Mouse (Mus musculus) midbrain, embryonic 13.5 days (tissue): ENCODE data around the gene Washc4. TPM values are rescaled to one million over a fixed set of nuclear protein-coding genes. Genes with fewer than 3 reads are reported as not detected.

ENCODE experiments used
- ATAC-seq: fragments of 200-750 bp; cut with Nextera tagmentation; 2 replicates; pipeline ENCODE4 v1.8.0; 2017; ENCODE audit warnings: mild to moderate bottlenecking, moderate TSS enrichment, moderate library complexity
- H3K27ac ChIP-seq: fragments of 300-500 bp; sonication (generic); 2 replicates; pipeline ENCODE4 v1.5.1; 2015; ENCODE audit warnings: inconsistent platforms, mild to moderate bottlenecking, moderate library complexity
- H3K27me3 ChIP-seq: fragments of 300-500 bp; sonication (generic); 2 replicates; pipeline ENCODE4 v1.6.1; 2015; ENCODE audit warnings: mild to moderate bottlenecking, inconsistent platforms
- H3K36me3 ChIP-seq: fragments of 300-500 bp; sonication (generic); 2 replicates; pipeline ENCODE4 v1.6.1; 2015; ENCODE audit warnings: mild to moderate bottlenecking, inconsistent platforms
- H3K4me1 ChIP-seq: fragments of 300-500 bp; sonication (generic); replicated peaks from 2 replicates; pipeline ENCODE4 v1.6.1; 2015; ENCODE audit warnings: inconsistent platforms
- H3K4me2 ChIP-seq: fragments of 300-500 bp; sonication (generic); replicated peaks from 2 replicates; pipeline ENCODE4 v1.6.1; 2015; ENCODE audit warnings: moderate library complexity, mild to moderate bottlenecking, inconsistent platforms
- H3K4me3 ChIP-seq: fragments of 300-500 bp; sonication (generic); replicated peaks from 2 replicates; pipeline ENCODE4 v1.5.1; 2015; ENCODE audit warnings: mild to moderate bottlenecking, inconsistent platforms
- H3K9ac ChIP-seq: fragments of 300-500 bp; sonication (generic); replicated peaks from 2 replicates; pipeline ENCODE4 v1.6.1; 2015; ENCODE audit warnings: mild to moderate bottlenecking, inconsistent platforms
- H3K9me3 ChIP-seq: fragments of 300-500 bp; sonication (generic); 2 replicates; pipeline ENCODE4 v1.6.1; 2016; ENCODE audit warnings: mild to moderate bottlenecking, inconsistent platforms
- WGBS: fragments of 180-500 bp; shearing (Covaris S2); methylation state at CpG from one replicate; pipeline ENCODE4 v1.1.7; 2015; 5-methylcytosine and 5-hydroxymethylcytosine counted together
- polyA plus RNA-seq: library from polyadenylated mRNA; unstranded; fragments of >200 nt; fragmentation: Nextera tagmentation; extraction: Ambion mirVana; gene quantifications from 2 replicates; pipeline ENCODE4 v1.2.1, GENCODE M21; 2015

The Washc4 gene
- polyA plus RNA-seq, 1 experiment from 2014 or later: 33.3 TPM

GRCm38 (mm10) chr10:83605637-83606183, 62.2 kb downstream of the Washc4 start:
- Histone ChIP-seq H3K36me3 (peaks cover 70% of the 10 kb centered on the region), H3K27me3 (no peaks in the 10 kb centered on the region), H3K9ac (no peak overlapping the region), H3K9me3 (no peaks in the 10 kb centered on the region), H3K27ac (no peak overlapping the region), H3K4me1 (no peaks in the 10 kb centered on the region), H3K4me2 (no peak overlapping the region), H3K4me3 (no peak overlapping the region)
- ATAC-seq: no peak
- WGBS: 59% methylated on average over 8 of the region's 8 CpGs

GRCm38 (mm10) chr10:83607111-83607510, 63.6 kb downstream of the Washc4 start:
- H3K4me2 ChIP-seq: no peak overlapping the region
- H3K36me3 ChIP-seq: peaks cover 71% of the 10 kb centered on the region
- H3K4me1 ChIP-seq: no peaks in the 10 kb centered on the region
- H3K4me3 ChIP-seq: no peak overlapping the region
- H3K9ac ChIP-seq: no peak overlapping the region
- 95% methylated on average over 3 of the region's 3 CpGs for WGBS
- no peak overlapping the region for H3K27ac ChIP-seq
- no peaks in the 10 kb centered on the region for H3K9me3 ChIP-seq
- H3K27me3 ChIP-seq: no peaks in the 10 kb centered on the region
- no peak for ATAC-seq

- ATAC-seq: no peak
- peaks cover 76% of the 10 kb centered on the region for H3K36me3 ChIP-seq
- H3K4me2 ChIP-seq: no peak overlapping the region
- H3K27ac ChIP-seq: no peak overlapping the region
- 90% methylated on average over 8 of the region's 8 CpGs for WGBS
- no peak overlapping the region for H3K4me3 ChIP-seq
- H3K9ac ChIP-seq: no peak overlapping the region
- H3K9me3 ChIP-seq: no peaks in the 10 kb centered on the region
- no peaks in the 10 kb centered on the region for H3K4me1 ChIP-seq
- no peaks in the 10 kb centered on the region for H3K27me3 ChIP-seq
These were observed 65.0 kb downstream of the Washc4 start for GRCm38 (mm10) chr10:83608596-83608995.

- Histone ChIP-seq H3K9ac (no peak overlapping the region), H3K4me2 (no peak overlapping the region), H3K4me3 (no peak overlapping the region), H3K27me3 (no peaks in the 10 kb centered on the region), H3K36me3 (peaks cover 77% of the 10 kb centered on the region), H3K4me1 (no peaks in the 10 kb centered on the region), H3K9me3 (no peaks in the 10 kb centered on the region), H3K27ac (no peak overlapping the region)
- WGBS: 95% methylated on average over 7 of the region's 7 CpGs
- ATAC-seq: no peak
These were observed 67.0 kb downstream of the Washc4 start for GRCm38 (mm10) chr10:83610518-83610917.

- Histone ChIP-seq H3K9ac (no peak overlapping the region), H3K9me3 (no peaks in the 10 kb centered on the region), H3K4me3 (no peak overlapping the region), H3K27me3 (no peaks in the 10 kb centered on the region), H3K4me2 (no peak overlapping the region), H3K4me1 (no peaks in the 10 kb centered on the region), H3K27ac (no peak overlapping the region), H3K36me3 (peaks cover 78% of the 10 kb centered on the region)
- ATAC-seq: no peak
- WGBS: 96% methylated on average over 5 of the region's 5 CpGs
These were observed 68.3 kb downstream of the Washc4 start for GRCm38 (mm10) chr10:83611863-83612262.

GRCm38 (mm10) chr10:83612648-83613215, 69.2 kb downstream of the Washc4 start:
- Histone ChIP-seq H3K4me2 (no peak overlapping the region), H3K27ac (no peak overlapping the region), H3K9me3 (no peaks in the 10 kb centered on the region), H3K4me1 (no peaks in the 10 kb centered on the region), H3K4me3 (no peak overlapping the region), H3K36me3 (peaks cover 78% of the 10 kb centered on the region), H3K9ac (no peak overlapping the region), H3K27me3 (no peaks in the 10 kb centered on the region)
- 91% methylated on average over 14 of the region's 14 CpGs for WGBS
- no peak for ATAC-seq

- H3K9ac ChIP-seq: no peak overlapping the region
- H3K9me3 ChIP-seq: no peaks in the 10 kb centered on the region
- no peaks in the 10 kb centered on the region for H3K27me3 ChIP-seq
- H3K4me3 ChIP-seq: no peak overlapping the region
- no peak for ATAC-seq
- no peak overlapping the region for H3K4me2 ChIP-seq
- H3K27ac ChIP-seq: no peak overlapping the region
- no peaks in the 10 kb centered on the region for H3K4me1 ChIP-seq
- peaks cover 65% of the 10 kb centered on the region for H3K36me3 ChIP-seq
- WGBS: 55% methylated on average over 10 of the region's 10 CpGs
These were observed 73.8 kb downstream of the Washc4 start for GRCm38 (mm10) chr10:83617366-83617765.

GRCm38 (mm10) chr10:83618819-83619440, 75.4 kb downstream of the Washc4 start:
- Histone ChIP-seq H3K36me3 (peaks cover 49% of the 10 kb centered on the region), H3K4me2 (no peak overlapping the region), H3K9ac (no peak overlapping the region), H3K4me3 (no peak overlapping the region), H3K27me3 (no peaks in the 10 kb centered on the region), H3K9me3 (no peaks in the 10 kb centered on the region), H3K4me1 (no peaks in the 10 kb centered on the region), H3K27ac (no peak overlapping the region)
- 86% methylated on average over 12 of the region's 12 CpGs for WGBS
- no peak for ATAC-seq

GRCm38 (mm10) chr10:83620350-83621055, 77.0 kb downstream of the Washc4 start:
- Histone ChIP-seq H3K9ac (no peak overlapping the region), H3K27me3 (no peaks in the 10 kb centered on the region), H3K27ac (no peak overlapping the region), H3K4me1 (no peaks in the 10 kb centered on the region), H3K36me3 (peaks cover 54% of the 10 kb centered on the region), H3K4me2 (no peak overlapping the region), H3K4me3 (no peak overlapping the region), H3K9me3 (no peaks in the 10 kb centered on the region)
- ATAC-seq: no peak
- WGBS: 91% methylated on average over 24 of the region's 24 CpGs

GRCm38 (mm10) chr10:83624065-83624464, 80.5 kb downstream of the Washc4 start:
- no peak overlapping the region for H3K27ac ChIP-seq
- H3K4me3 ChIP-seq: no peak overlapping the region
- H3K9ac ChIP-seq: no peak overlapping the region
- peaks cover 72% of the 10 kb centered on the region for H3K36me3 ChIP-seq
- no peaks in the 10 kb centered on the region for H3K9me3 ChIP-seq
- WGBS: 80% methylated on average over 8 of the region's 8 CpGs
- no peak overlapping the region for H3K4me2 ChIP-seq
- H3K27me3 ChIP-seq: no peaks in the 10 kb centered on the region
- no peak for ATAC-seq
- no peaks in the 10 kb centered on the region for H3K4me1 ChIP-seq

GRCm38 (mm10) chr10:83624841-83625240, 81.3 kb downstream of the Washc4 start:
- H3K4me1 ChIP-seq: no peaks in the 10 kb centered on the region
- H3K27ac ChIP-seq: no peak overlapping the region
- peaks cover 72% of the 10 kb centered on the region for H3K36me3 ChIP-seq
- no peak overlapping the region for H3K4me2 ChIP-seq
- 95% methylated on average over 12 of the region's 12 CpGs for WGBS
- H3K9me3 ChIP-seq: no peaks in the 10 kb centered on the region
- H3K9ac ChIP-seq: no peak overlapping the region
- no peak for ATAC-seq
- no peak overlapping the region for H3K4me3 ChIP-seq
- no peaks in the 10 kb centered on the region for H3K27me3 ChIP-seq

- Histone ChIP-seq H3K4me2 (no peak overlapping the region), H3K9me3 (no peaks in the 10 kb centered on the region), H3K9ac (no peak overlapping the region), H3K4me1 (no peaks in the 10 kb centered on the region), H3K27me3 (no peaks in the 10 kb centered on the region), H3K36me3 (peaks cover 62% of the 10 kb centered on the region), H3K27ac (no peak overlapping the region), H3K4me3 (no peak overlapping the region)
- no peak for ATAC-seq
- WGBS: 95% methylated on average over 9 of the region's 9 CpGs
These were observed 83.6 kb downstream of the Washc4 start for GRCm38 (mm10) chr10:83627113-83627687.
